Mouse (Mus musculus) limb, embryonic 13.5 days (tissue): ENCODE data around the gene Rpusd4. TPM values are rescaled to one million over a fixed set of nuclear protein-coding genes. Genes with fewer than 3 reads are reported as not detected.

Source experiments
- ATAC-seq: fragments of 200-750 bp; cut with Nextera tagmentation; 2 replicates; pipeline ENCODE4 v1.8.0; 2017; ENCODE audit warnings: low read depth, moderate number of reproducible peaks, moderate TSS enrichment; ENCODE audit not compliant: low FRiP score
- H3K27ac ChIP-seq: fragments of 300-500 bp; sonication (generic); 2 replicates; pipeline ENCODE4 v1.5.1; 2015; ENCODE audit warnings: inconsistent platforms, mild to moderate bottlenecking, moderate library complexity
- H3K27me3 ChIP-seq: fragments of 300-500 bp; sonication (generic); 2 replicates; pipeline ENCODE4 v1.6.1; 2015; ENCODE audit warnings: mild to moderate bottlenecking, inconsistent platforms
- H3K36me3 ChIP-seq: fragments of 300-500 bp; sonication (generic); 2 replicates; pipeline ENCODE4 v1.6.1; 2015; ENCODE audit warnings: inconsistent platforms, mild to moderate bottlenecking, moderate library complexity
- H3K4me1 ChIP-seq: fragments of 300-500 bp; sonication (generic); 2 replicates; pipeline ENCODE4 v1.6.1; 2015; ENCODE audit warnings: inconsistent platforms
- H3K4me2 ChIP-seq: fragments of 300-500 bp; sonication (generic); replicated peaks from 2 replicates; pipeline ENCODE4 v1.6.1; 2015; ENCODE audit warnings: inconsistent platforms, mild to moderate bottlenecking, moderate library complexity
- H3K4me3 ChIP-seq: fragments of 300-500 bp; sonication (generic); 2 replicates; pipeline ENCODE4 v1.5.1; 2015; ENCODE audit warnings: moderate library complexity, mild to moderate bottlenecking, inconsistent platforms
- H3K9ac ChIP-seq: fragments of 300-500 bp; sonication (generic); 2 replicates; pipeline ENCODE4 v1.6.1; 2015; ENCODE audit warnings: mild to moderate bottlenecking, inconsistent platforms
- H3K9me3 ChIP-seq: fragments of 300-500 bp; sonication (generic); 2 replicates; pipeline ENCODE4 v1.6.1; 2016; ENCODE audit warnings: inconsistent platforms
- WGBS: fragments of 180-500 bp; shearing (Covaris S2); methylation state at CpG from one replicate; pipeline ENCODE4 v1.1.7; 2015; 5-methylcytosine and 5-hydroxymethylcytosine counted together
- polyA plus RNA-seq: library from polyadenylated mRNA; unstranded; fragments of >200 nt; fragmentation: Nextera tagmentation; extraction: Ambion mirVana; gene quantifications from 2 replicates; pipeline ENCODE4 v1.2.1, GENCODE M21; 2015

The Rpusd4 gene
- polyA plus RNA-seq, 1 experiment from 2014 or later, result 29.6 TPM

GRCm38 (mm10) chr9:35263431-35263830 is 4.2 kb upstream of the Rpusd4 start:
- Histone ChIP-seq H3K27me3 (no peaks in the 10 kb centered on the region), H3K4me3 (no peak overlapping the region), H3K36me3 (peaks cover 5% of the 10 kb centered on the region; the same call in 1 of the 2 replicates), H3K27ac (no peak overlapping the region), H3K4me1 (peaks cover 12% of the 10 kb centered on the region), H3K9me3 (no peaks in the 10 kb centered on the region), H3K9ac (no peak overlapping the region), H3K4me2 (no peak overlapping the region)
- WGBS, result 95% methylated on average over 2 of the region's 2 CpGs
- no peak for ATAC-seq

- 61% methylated on average over 3 of the region's 3 CpGs for WGBS
- no peaks in the 10 kb centered on the region for H3K9me3 ChIP-seq
- H3K4me2 ChIP-seq, result no peak overlapping the region
- H3K4me1 ChIP-seq, result peaks cover 19% of the 10 kb centered on the region
- H3K9ac ChIP-seq, result no peak overlapping the region
- H3K4me3 ChIP-seq, result no peak overlapping the region
- peaks cover 5% of the 10 kb centered on the region; the same call in 1 of the 2 replicates for H3K36me3 ChIP-seq
- no peaks in the 10 kb centered on the region for H3K27me3 ChIP-seq
- ATAC-seq, result no peak
- no peak overlapping the region for H3K27ac ChIP-seq
Measured at GRCm38 (mm10) chr9:35264509-35264908, 3.2 kb upstream of the Rpusd4 start.

GRCm38 (mm10) chr9:35267976-35268715 is 481 bp downstream of the Rpusd4 start:
- 2% methylated on average over 21 of the region's 21 CpGs for WGBS
- Histone ChIP-seq H3K9me3 (no peaks in the 10 kb centered on the region), H3K27me3 (no peaks in the 10 kb centered on the region), H3K36me3 (peaks cover 32% of the 10 kb centered on the region), H3K4me3 (peak overlapping the region; percentile 76), H3K27ac (peak overlapping the region; percentile 39; the same call in 1 of the 2 replicates), H3K9ac (peak overlapping the region; percentile 80), H3K4me2 (peak overlapping the region; percentile 67), H3K4me1 (peaks cover 19% of the 10 kb centered on the region)
- peak; percentile 64 for ATAC-seq

GRCm38 (mm10) chr9:35277855-35278365 is 10.2 kb downstream of the Rpusd4 start:
- no peak for ATAC-seq
- Histone ChIP-seq H3K9me3 (no peaks in the 10 kb centered on the region), H3K27ac (no peak overlapping the region), H3K9ac (no peak overlapping the region), H3K4me2 (no peak overlapping the region), H3K4me1 (peaks cover 10% of the 10 kb centered on the region), H3K36me3 (peaks cover 54% of the 10 kb centered on the region), H3K27me3 (no peaks in the 10 kb centered on the region), H3K4me3 (no peak overlapping the region)
- 87% methylated on average over 3 of the region's 3 CpGs for WGBS

GRCm38 (mm10) chr9:35278451-35278850 is 10.8 kb downstream of the Rpusd4 start:
- ATAC-seq, result no peak
- Histone ChIP-seq H3K9ac (no peak overlapping the region), H3K27me3 (no peaks in the 10 kb centered on the region), H3K4me2 (no peak overlapping the region), H3K27ac (no peak overlapping the region), H3K36me3 (peaks cover 49% of the 10 kb centered on the region), H3K4me1 (peaks cover 16% of the 10 kb centered on the region), H3K9me3 (no peaks in the 10 kb centered on the region), H3K4me3 (no peak overlapping the region)
- WGBS, result 77% methylated on average over 4 of the region's 4 CpGs

GRCm38 (mm10) chr9:35282006-35282850 is 14.6 kb downstream of the Rpusd4 start:
- H3K36me3 ChIP-seq, result peaks cover 16% of the 10 kb centered on the region
- no peak overlapping the region for H3K4me2 ChIP-seq
- no peak overlapping the region for H3K27ac ChIP-seq
- peaks cover 32% of the 10 kb centered on the region for H3K4me1 ChIP-seq
- no peak overlapping the region for H3K4me3 ChIP-seq
- H3K9me3 ChIP-seq, result no peaks in the 10 kb centered on the region
- ATAC-seq, result peak; percentile 29; the same call in 1 of the 2 replicates
- WGBS, result 15% methylated on average over 5 of the region's 5 CpGs
- no peak overlapping the region for H3K9ac ChIP-seq
- no peaks in the 10 kb centered on the region for H3K27me3 ChIP-seq

GRCm38 (mm10) chr9:35282851-35283200 is 15.2 kb downstream of the Rpusd4 start:
- H3K27me3 ChIP-seq, result no peaks in the 10 kb centered on the region
- peaks cover 10% of the 10 kb centered on the region for H3K36me3 ChIP-seq
- WGBS, result 47% methylated on average over 5 of the region's 5 CpGs
- H3K4me3 ChIP-seq, result no peak overlapping the region
- ATAC-seq, result 0 out of 2 replicates have a peak, but pooled peaks have one; percentile 3
- no peak overlapping the region for H3K4me2 ChIP-seq
- H3K27ac ChIP-seq, result 0 out of 2 replicates have a peak overlapping the region, but pooled peaks have one; percentile 28
- H3K9me3 ChIP-seq, result no peaks in the 10 kb centered on the region
- no peak overlapping the region for H3K9ac ChIP-seq
- H3K4me1 ChIP-seq, result peaks cover 34% of the 10 kb centered on the region

GRCm38 (mm10) chr9:35283415-35284069 is 15.9 kb downstream of the Rpusd4 start:
- no peak for ATAC-seq

GRCm38 (mm10) chr9:35284351-35284750 is 16.7 kb downstream of the Rpusd4 start:
- Histone ChIP-seq H3K9me3 (no peaks in the 10 kb centered on the region), H3K27me3 (no peaks in the 10 kb centered on the region), H3K4me2 (no peak overlapping the region), H3K9ac (no peak overlapping the region), H3K27ac (no peak overlapping the region), H3K4me1 (peaks cover 49% of the 10 kb centered on the region), H3K36me3 (no peaks in the 10 kb centered on the region), H3K4me3 (no peak overlapping the region)
- WGBS, result 57% methylated on average over 4 of the region's 4 CpGs
- ATAC-seq, result 0 out of 2 replicates have a peak, but pooled peaks have one; percentile 48

More at GRCm38 (mm10) chr9:35283415-35284069, 15.9 kb downstream of the Rpusd4 start:
- Histone ChIP-seq H3K4me2 (no peak overlapping the region), H3K9me3 (no peaks in the 10 kb centered on the region), H3K27me3 (no peaks in the 10 kb centered on the region), H3K27ac (no peak overlapping the region; the same call in 1 of the 2 replicates), H3K4me1 (peaks cover 41% of the 10 kb centered on the region), H3K4me3 (no peak overlapping the region), H3K36me3 (peaks cover 5% of the 10 kb centered on the region; the same call in 1 of the 2 replicates), H3K9ac (no peak overlapping the region)
- WGBS, result 44% methylated on average over 13 of the region's 13 CpGs

- no peak overlapping the region for H3K4me3 ChIP-seq
- peaks cover 59% of the 10 kb centered on the region for H3K4me1 ChIP-seq
- no peaks in the 10 kb centered on the region for H3K27me3 ChIP-seq
- no peak overlapping the region for H3K4me2 ChIP-seq
- no peak for ATAC-seq
- no peak overlapping the region for H3K9ac ChIP-seq
- 87% methylated on average over 3 of the region's 3 CpGs for WGBS
- H3K9me3 ChIP-seq, result no peaks in the 10 kb centered on the region
- no peaks in the 10 kb centered on the region for H3K36me3 ChIP-seq
- no peak overlapping the region for H3K27ac ChIP-seq
Measured at GRCm38 (mm10) chr9:35286351-35286750, 18.7 kb downstream of the Rpusd4 start.

GRCm38 (mm10) chr9:35289992-35290391 is 22.3 kb downstream of the Rpusd4 start:
- Histone ChIP-seq H3K4me3 (no peak overlapping the region), H3K9me3 (no peaks in the 10 kb centered on the region), H3K27me3 (no peaks in the 10 kb centered on the region), H3K4me1 (peaks cover 47% of the 10 kb centered on the region), H3K9ac (no peak overlapping the region), H3K36me3 (no peaks in the 10 kb centered on the region), H3K27ac (no peak overlapping the region), H3K4me2 (no peak overlapping the region)
- no peak for ATAC-seq
- 19% methylated on average over 7 of the region's 7 CpGs for WGBS
